In genomic region chr16:57092911-57093605, GRCm38 (mm10) we compare ENCODE assay signal across 17 mouse cellular contexts. TPM values are rescaled to one million over a fixed set of nuclear protein-coding genes. Genes with fewer than 3 reads are reported as not detected.
"Had no signal": no experiment of that assay in that cellular context is flagged by ENCODE, and none has a peak within 500 bp of the region (broad histone marks: within the 10 kb centered on the region; RNA-seq: fewer than 3 reads in every experiment).

No protein-coding gene starts in this region.

- H3K27ac ChIP-seq: kidney, postnatal 0 days; limb, embryonic 12.5 days; limb, embryonic 15.5 days; liver, embryonic 14.5 days; macrophage; neural tube, embryonic 12.5 days; neural tube, embryonic 15.5 days; stomach, embryonic 15.5 days had no signal

- H3K4me1 ChIP-seq: limb, embryonic 12.5 days; limb, embryonic 15.5 days; neural tube, embryonic 12.5 days; neural tube, embryonic 15.5 days; stomach, embryonic 15.5 days had no signal

- ATAC-seq: liver, postnatal 0 days had no signal

- H3K4me2 ChIP-seq: limb, embryonic 12.5 days; limb, embryonic 15.5 days; liver, embryonic 11.5 days; lung, embryonic 14.5 days; neural tube, embryonic 12.5 days; neural tube, embryonic 15.5 days; stomach, embryonic 15.5 days had no signal

- H3K9ac ChIP-seq: limb, embryonic 12.5 days; limb, embryonic 15.5 days; liver, embryonic 14.5 days; liver, postnatal 0 days; lung, embryonic 14.5 days; neural tube, embryonic 12.5 days; neural tube, embryonic 15.5 days; stomach, embryonic 15.5 days had no signal

- H3K4me3 ChIP-seq: limb, embryonic 12.5 days; limb, embryonic 15.5 days; neural tube, embryonic 12.5 days; neural tube, embryonic 15.5 days; stomach, embryonic 15.5 days had no signal

- H3K27me3 ChIP-seq: limb, embryonic 12.5 days; limb, embryonic 15.5 days; neural tube, embryonic 12.5 days; neural tube, embryonic 15.5 days; stomach, embryonic 15.5 days had no signal

- H3K36me3 ChIP-seq: limb, embryonic 12.5 days; limb, embryonic 15.5 days; neural tube, embryonic 12.5 days; neural tube, embryonic 15.5 days; stomach, embryonic 15.5 days had no signal

- H3K9me3 ChIP-seq: limb, embryonic 12.5 days; limb, embryonic 15.5 days; neural tube, embryonic 12.5 days; neural tube, embryonic 15.5 days; stomach, embryonic 15.5 days had no signal

RNA-seq across cellular contexts. Expression of gene Tmem45a2, which starts 21.9 kb away (rescaled TPM):
- total RNA-seq: layer of hippocampus, postnatal 14 days; left cerebral cortex, postnatal 14 days; left cerebral cortex, postnatal 4 days had no signal
- polyA plus RNA-seq: kidney, adult 2 months; kidney, embryonic 14.5 days; limb, embryonic 12.5 days; limb, embryonic 15.5 days; liver, embryonic 11.5 days; lung, postnatal 0 days; macrophage; neural tube, embryonic 12.5 days; neural tube, embryonic 15.5 days had no signal
